Mouse (Mus musculus): ENCODE data around the gene Nck2.

The Nck2 gene

GRCm38 (mm10) chr1:43465957-43466624, 21.7 kb downstream of the Nck2 start:
- DNase-seq (ENCODE audit: inconsistent age in 2 of 2, low spot score in 1 of 2): no peak

GRCm38 (mm10) chr1:43467656-43468055, 23.3 kb downstream of the Nck2 start:
- DNase-seq (ENCODE audit: inconsistent age in 2 of 2, low spot score in 1 of 2): peak; percentile 33 to 80

- DNase-seq (ENCODE audit: inconsistent age in 2 of 2, low spot score in 1 of 2): no peak
These were observed 23.8 kb downstream of the Nck2 start for GRCm38 (mm10) chr1:43468207-43468606.

GRCm38 (mm10) chr1:43468978-43469377, 24.6 kb downstream of the Nck2 start:
- no peak for DNase-seq (ENCODE audit: inconsistent age in 2 of 2, low spot score in 1 of 2)

GRCm38 (mm10) chr1:43470421-43471179, 26.2 kb downstream of the Nck2 start:
- DNase-seq (ENCODE audit: inconsistent age in 2 of 2, low spot score in 1 of 2): no peak

GRCm38 (mm10) chr1:43471180-43472045, 27.0 kb downstream of the Nck2 start:
- DNase-seq (ENCODE audit: inconsistent age in 2 of 2, low spot score in 1 of 2): no peak

- DNase-seq (ENCODE audit: inconsistent age in 2 of 2, low spot score in 1 of 2): no peak
These were observed 27.8 kb downstream of the Nck2 start for GRCm38 (mm10) chr1:43472046-43472649.

GRCm38 (mm10) chr1:43473734-43474534, 29.6 kb downstream of the Nck2 start:
- DNase-seq (ENCODE audit: inconsistent age in 2 of 2, low spot score in 1 of 2): no peak

GRCm38 (mm10) chr1:43474535-43475409, 30.4 kb downstream of the Nck2 start:
- peak; percentile 80 to 91 for DNase-seq (ENCODE audit: inconsistent age in 2 of 2, low spot score in 1 of 2)

- no peak for DNase-seq (ENCODE audit: inconsistent age in 2 of 2, low spot score in 1 of 2)
These were observed 33.6 kb downstream of the Nck2 start for GRCm38 (mm10) chr1:43477954-43478353.

- DNase-seq (ENCODE audit: inconsistent age in 2 of 2, low spot score in 1 of 2): no peak
These were observed 40.8 kb downstream of the Nck2 start for GRCm38 (mm10) chr1:43485204-43485603.

GRCm38 (mm10) chr1:43486500-43486899, 42.1 kb downstream of the Nck2 start:
- peak in 1 of 2 experiments; percentile 53 for DNase-seq (ENCODE audit: inconsistent age in 2 of 2, low spot score in 1 of 2)

GRCm38 (mm10) chr1:43486956-43487722, 42.8 kb downstream of the Nck2 start:
- no peak for DNase-seq (ENCODE audit: inconsistent age in 2 of 2, low spot score in 1 of 2)

- DNase-seq (ENCODE audit: inconsistent age in 2 of 2, low spot score in 1 of 2): no peak
These were observed 44.9 kb downstream of the Nck2 start for GRCm38 (mm10) chr1:43489311-43489710.

- no peak for DNase-seq (ENCODE audit: inconsistent age in 2 of 2, low spot score in 1 of 2)
These were observed 47.3 kb downstream of the Nck2 start for GRCm38 (mm10) chr1:43491506-43492269.

- no peak for DNase-seq (ENCODE audit: inconsistent age in 2 of 2, low spot score in 1 of 2)
These were observed 48.5 kb downstream of the Nck2 start for GRCm38 (mm10) chr1:43492803-43493437.

GRCm38 (mm10) chr1:43496051-43496450, 51.7 kb downstream of the Nck2 start:
- DNase-seq (ENCODE audit: inconsistent age in 2 of 2, low spot score in 1 of 2): no peak
